Mouse (Mus musculus) left cerebral cortex, adult 2 months (tissue): ENCODE measurements at regions not wholly inside any gene's neighbourhood (a gene's known extent, or its start where the extent isn't known, plus 50 kb on each side); places are given as distances from the start of the nearest gene placed in this dataset.

ENCODE experiments used
- DNase-seq, 2 experiments: peaks; one replicate each; pipeline ENCODE4 v3.0.0; 2021 to 2022; ENCODE audit warnings: low spot score in 2 of 2, mixed read lengths in 1 of 2; ENCODE audit errors: extremely low spot score in 1 of 2
- H3K27ac ChIP-seq: fragments of 200-600 bp; 2 replicates; pipeline ENCODE4 v1.8.1; 2022
- H3K4me3 ChIP-seq: fragments of 200-600 bp; 2 replicates; pipeline ENCODE4 v1.8.1; 2022
- CTCF ChIP-seq: fragments of 200-600 bp; IDR thresholded peaks from 2 replicates; pipeline ENCODE4 v1.8.1; 2022; ENCODE audit warnings: antibody characterized with exemption, mild to moderate bottlenecking, moderate library complexity
- intact Hi-C: fragments of 180-260 bp; cut with DNase I; formaldehyde crosslinking; loops from one replicate; pipeline ENCODE4 v1.15.1; 2025

DNA sequence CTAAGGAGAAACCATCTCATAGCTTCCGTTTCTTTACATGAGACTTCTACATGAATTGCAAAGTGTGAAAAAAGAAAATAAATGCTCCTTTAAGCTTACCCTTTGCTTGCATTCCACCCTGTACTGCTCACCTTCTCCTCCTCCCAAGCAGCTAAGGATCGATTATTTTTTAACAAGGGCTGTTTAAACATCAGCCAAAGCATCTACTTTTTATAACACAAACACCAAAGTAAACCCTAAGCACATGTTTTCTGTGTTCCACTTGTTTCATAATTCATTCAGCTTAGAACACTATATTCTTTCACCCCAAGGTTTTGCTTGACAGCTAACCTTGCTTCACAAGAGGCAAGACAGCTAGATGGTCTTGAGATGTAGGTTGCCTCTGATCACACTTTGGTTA, 129.4 kb upstream of the Tas2r134 start:
- no peak for DNase-seq
- Histone ChIP-seq H3K4me3 (no peak overlapping the region), H3K27ac (no peak overlapping the region)
- intact Hi-C loops: no loop called here
- no peak for TF ChIP-seq CTCF

DNA sequence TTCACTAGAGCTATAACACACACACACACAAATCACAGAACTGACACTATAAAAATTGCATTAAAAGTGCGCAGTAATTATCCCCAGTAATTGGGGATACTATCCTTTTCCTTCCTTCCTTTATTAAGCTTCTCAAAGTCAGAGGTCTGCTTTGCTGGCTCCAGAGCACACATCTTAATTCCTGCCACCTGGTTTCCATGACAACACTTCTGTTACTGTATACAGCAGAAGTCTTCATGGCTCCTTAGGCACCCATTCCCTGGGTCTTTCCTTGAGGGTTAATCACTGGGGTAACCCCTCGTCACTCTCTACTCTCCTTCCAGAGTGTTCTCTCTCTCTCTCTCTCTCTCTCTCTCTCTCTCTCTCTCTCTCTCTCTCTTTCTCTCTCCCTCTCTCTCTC, 153.6 kb upstream of the Tas2r134 start:
- intact Hi-C loops: no loop called here
- H3K4me3 ChIP-seq: no peak overlapping the region
- H3K27ac ChIP-seq: no peak overlapping the region
- no peak for DNase-seq
- no peak for TF ChIP-seq CTCF

DNA sequence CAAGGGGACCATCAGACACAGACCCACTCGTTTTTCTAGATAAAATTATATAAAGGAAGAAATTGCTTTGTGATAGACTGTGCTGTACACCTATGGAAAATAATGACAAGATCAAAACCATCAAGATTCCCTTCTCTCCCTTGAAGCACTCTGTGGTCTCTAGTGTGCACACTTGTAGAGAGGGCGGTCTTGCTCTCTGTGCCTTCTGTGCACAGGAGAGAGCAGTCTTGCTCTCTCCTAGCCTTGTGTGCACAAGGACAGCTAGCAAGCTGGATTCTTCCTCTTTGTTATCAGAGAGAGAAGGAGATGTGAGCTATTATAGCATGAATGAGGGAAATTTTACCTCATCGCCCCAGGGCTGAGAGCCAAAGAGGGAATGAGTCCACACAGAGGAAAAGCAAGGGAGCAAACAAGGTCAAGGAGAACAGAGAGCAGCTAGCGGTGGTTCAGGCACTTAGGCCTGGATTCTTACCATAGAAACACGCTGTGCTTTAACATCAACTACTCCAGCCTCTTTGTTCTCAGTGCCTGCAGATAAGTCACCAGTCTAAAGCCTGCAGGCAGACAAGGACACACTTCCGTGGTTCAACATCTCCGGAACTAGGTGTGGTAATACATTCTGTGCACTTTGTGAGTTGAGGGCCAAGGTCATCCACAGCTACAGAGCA, 160.2 kb upstream of the Tas2r134 start:
- Histone ChIP-seq H3K4me3 (no peak overlapping the region), H3K27ac (no peak overlapping the region)
- no peak for TF ChIP-seq CTCF
- intact Hi-C loops: no loop called here
- DNase-seq: no peak

DNA sequence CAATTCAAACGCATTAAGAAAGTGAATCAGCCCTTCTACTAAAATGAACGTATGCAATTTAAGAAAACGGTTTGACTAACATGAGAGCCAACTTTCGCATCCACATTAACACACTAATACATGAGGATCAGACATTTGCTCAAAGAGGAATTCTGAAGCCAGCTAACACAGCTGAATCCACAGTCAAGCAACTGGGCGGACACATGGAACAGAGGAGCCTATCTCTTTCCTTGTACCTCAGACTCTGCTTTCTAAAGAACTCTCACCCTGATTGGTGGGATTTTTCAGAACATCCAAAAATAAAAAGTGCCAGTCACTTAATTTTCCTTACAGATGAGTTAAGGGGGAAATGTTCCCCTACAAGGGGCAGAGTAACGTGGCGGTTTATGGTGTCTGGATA, 161.3 kb upstream of the Tas2r134 start:
- no peak overlapping the region for H3K4me3 ChIP-seq
- no peak for DNase-seq
- no peak for TF ChIP-seq CTCF
- intact Hi-C loops: no loop called here
- no peak overlapping the region for H3K27ac ChIP-seq

DNA sequence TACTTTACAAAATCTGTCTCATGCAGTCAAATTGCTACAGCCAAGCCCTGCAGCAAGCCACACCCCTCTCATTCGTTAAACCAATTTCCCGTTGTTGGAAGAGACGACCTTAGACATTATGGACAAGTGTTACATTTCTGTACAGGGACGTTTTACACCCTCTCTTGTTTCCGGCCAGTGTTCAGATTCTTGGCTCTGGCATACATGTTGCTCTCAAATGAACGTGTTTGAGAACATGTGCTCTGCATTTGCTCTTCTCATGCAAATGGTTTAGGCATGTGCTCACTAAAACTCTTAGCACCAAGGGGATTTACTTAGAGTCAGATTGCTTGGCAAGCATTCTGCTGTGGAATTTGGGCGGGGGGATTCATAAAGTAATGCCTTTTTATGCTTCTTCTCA, 161.7 kb upstream of the Tas2r134 start:
- H3K27ac ChIP-seq: no peak overlapping the region
- no peak overlapping the region for H3K4me3 ChIP-seq
- intact Hi-C loops: no loop called here
- no peak for TF ChIP-seq CTCF
- DNase-seq: no peak

DNA sequence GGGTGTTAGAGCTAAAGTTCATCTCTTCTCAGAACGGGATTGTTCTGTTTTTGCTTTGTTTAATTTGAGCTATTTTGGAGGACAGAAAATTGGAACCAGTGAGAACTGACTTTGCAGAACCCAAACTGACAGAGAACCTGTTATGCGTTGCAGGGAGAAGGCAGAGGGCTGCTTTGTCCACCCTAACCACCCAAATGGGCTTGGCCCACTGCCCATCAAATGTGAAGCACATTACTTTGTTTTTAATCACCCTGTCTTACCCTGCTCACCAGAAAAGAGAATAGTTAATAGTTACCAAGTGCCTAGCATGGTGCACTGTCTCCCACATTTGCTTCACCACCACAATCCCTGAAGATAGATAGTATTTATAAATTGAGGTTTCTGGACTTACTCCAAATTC, 163.0 kb upstream of the Tas2r134 start:
- Histone ChIP-seq H3K4me3 (no peak overlapping the region), H3K27ac (no peak overlapping the region)
- DNase-seq: no peak
- intact Hi-C loops: loop anchor here (5.0 kb wide), 2 partner anchors 162 to 368 kb away; no protein-coding TSS in a partner anchor
- no peak for TF ChIP-seq CTCF

DNA sequence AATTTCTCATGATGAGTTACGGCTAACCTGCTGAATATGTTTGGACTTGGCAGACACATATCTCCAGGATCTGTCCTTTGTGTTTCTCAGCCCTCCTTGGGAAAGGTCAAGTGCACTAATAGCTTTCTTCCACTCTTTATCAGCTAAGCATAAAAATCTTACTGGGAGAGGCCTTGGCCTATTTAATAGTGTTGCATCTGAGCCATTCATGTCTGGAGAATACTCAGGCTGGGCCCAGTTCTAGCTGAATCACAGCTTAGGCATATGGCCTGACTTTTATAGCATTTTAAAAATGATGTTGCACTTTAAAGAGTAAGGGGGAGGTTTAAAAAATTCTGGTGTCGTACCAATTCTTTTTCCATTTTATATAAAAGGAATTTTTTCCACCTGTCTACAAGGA, 166.4 kb upstream of the Tas2r134 start:
- no peak overlapping the region for H3K4me3 ChIP-seq
- peak overlapping the region; percentile 80 for H3K27ac ChIP-seq
- TF ChIP-seq CTCF: no peak
- no peak for DNase-seq
- intact Hi-C loops: loop anchor here (1.0 to 5.0 kb wide), 4 partner anchors 159 to 371 kb away; no protein-coding TSS in a partner anchor

DNA sequence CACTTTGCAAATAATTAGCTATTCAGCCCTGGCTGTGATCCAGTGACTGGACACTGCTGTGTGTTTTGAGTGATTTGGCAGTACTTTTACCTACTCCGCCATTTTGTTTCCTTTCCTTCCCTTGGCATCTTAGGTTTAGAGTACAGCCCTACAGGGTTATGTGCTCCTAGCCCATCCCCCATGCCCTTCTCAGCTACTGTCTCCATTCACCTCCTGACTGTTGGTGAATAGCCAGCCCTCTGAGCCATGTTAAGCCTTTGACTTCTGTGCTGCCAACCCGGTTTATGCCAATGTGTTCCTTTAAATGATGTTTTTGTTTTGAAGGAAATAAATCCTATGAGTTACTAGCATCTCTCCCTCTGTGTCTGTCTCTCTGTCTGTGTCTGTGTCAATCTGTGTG, 167.8 kb upstream of the Tas2r134 start:
- no peak for TF ChIP-seq CTCF
- DNase-seq: no peak
- Histone ChIP-seq H3K27ac (no peak overlapping the region), H3K4me3 (no peak overlapping the region)
- intact Hi-C loops: loop anchor here (5.0 kb wide), 1 partner anchor 77 kb away; no protein-coding TSS in a partner anchor

DNA sequence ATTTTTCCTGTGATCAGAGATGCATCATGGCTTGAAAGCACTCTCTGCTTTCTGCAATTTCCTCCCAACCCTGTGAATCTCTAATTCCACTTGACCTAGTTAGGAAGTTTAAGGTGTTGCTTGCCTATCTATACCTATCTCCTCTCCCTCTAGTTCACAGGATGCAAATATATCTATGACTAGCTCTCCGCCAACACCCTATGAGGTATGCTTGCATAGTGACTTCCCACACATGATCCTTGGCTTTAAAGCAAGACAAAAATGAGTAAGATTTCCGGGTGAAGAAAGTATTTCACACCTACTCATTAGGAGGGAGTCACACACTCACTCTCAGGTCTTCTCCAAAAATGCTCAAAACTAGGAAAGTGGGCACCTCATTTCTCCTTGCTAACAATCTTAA, 169.6 kb upstream of the Tas2r134 start:
- no peak for DNase-seq
- intact Hi-C loops: loop anchor here (5.0 kb wide), 1 partner anchor 75 kb away; no protein-coding TSS in a partner anchor

DNA sequence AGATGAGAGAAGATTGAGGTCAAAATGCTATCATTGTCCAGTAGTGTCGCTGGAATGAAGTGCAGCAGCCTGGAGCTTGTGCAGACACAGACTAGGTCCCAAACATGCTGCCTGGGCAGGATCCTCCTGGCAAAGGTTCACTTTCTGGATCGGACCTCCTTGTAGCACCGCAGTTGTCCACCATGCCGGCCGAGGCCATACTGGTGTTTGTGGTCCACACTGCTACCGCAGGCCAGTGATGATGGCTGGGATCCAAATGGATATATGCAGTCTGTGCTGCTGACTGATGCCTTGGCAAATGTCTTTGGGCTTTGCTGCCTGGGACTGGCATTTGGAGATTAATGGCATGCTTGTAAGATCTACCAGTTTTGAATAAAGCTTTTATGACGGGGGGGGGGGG, 174.5 kb upstream of the Tas2r134 start:
- no peak for DNase-seq
- TF ChIP-seq CTCF: no peak
- Histone ChIP-seq H3K27ac (no peak overlapping the region), H3K4me3 (no peak overlapping the region)
- intact Hi-C loops: no loop called here

More for the DNA sequence above, 169.6 kb upstream of the Tas2r134 start:
- TF ChIP-seq CTCF: no peak
- Histone ChIP-seq H3K4me3 (no peak overlapping the region), H3K27ac (peak overlapping the region; percentile 45; the same call in 1 of the 2 replicates)

DNA sequence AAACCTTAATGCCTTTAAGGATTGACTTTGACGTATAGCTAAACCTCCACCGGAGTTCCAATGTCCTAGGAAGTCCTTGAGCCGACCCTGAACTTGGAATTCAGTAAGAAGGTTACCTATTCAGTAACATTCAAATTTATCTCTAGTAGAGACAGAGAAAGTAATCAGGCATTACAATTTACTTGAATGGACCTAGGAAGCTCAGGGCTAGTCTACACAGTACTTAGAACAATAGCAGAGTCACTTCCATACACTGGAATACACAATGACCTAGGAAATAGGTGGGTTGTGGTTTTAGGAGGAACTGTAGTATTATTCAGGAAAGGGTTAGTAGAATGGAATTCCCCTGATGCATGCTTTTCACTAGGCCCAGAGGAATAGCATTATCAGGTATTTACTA, 179.2 kb upstream of the Tas2r134 start:
- TF ChIP-seq CTCF: no peak
- Histone ChIP-seq H3K27ac (no peak overlapping the region), H3K4me3 (no peak overlapping the region)
- intact Hi-C loops: no loop called here
- no peak for DNase-seq

DNA sequence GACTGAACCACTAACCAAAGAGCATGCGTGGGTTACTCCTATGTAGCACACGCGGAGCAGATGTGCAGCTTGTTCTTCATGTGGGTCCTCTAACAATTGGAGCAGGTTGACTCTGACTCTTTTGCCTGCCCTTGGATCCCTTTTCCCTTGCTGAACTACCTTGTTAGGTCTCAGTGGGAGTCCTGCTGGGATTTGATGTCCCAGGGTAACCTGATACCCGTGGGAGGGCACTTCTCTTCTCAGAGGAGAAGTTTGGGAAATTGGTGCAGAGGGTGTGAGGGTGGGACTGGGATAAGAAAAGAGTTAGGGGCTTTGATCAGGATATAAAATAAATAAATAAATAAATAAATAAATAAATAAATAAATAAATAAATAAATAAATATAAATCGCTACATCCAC, 179.7 kb upstream of the Tas2r134 start:
- intact Hi-C loops: no loop called here
- DNase-seq: no peak
- TF ChIP-seq CTCF: no peak
- Histone ChIP-seq H3K4me3 (no peak overlapping the region), H3K27ac (no peak overlapping the region)

DNA sequence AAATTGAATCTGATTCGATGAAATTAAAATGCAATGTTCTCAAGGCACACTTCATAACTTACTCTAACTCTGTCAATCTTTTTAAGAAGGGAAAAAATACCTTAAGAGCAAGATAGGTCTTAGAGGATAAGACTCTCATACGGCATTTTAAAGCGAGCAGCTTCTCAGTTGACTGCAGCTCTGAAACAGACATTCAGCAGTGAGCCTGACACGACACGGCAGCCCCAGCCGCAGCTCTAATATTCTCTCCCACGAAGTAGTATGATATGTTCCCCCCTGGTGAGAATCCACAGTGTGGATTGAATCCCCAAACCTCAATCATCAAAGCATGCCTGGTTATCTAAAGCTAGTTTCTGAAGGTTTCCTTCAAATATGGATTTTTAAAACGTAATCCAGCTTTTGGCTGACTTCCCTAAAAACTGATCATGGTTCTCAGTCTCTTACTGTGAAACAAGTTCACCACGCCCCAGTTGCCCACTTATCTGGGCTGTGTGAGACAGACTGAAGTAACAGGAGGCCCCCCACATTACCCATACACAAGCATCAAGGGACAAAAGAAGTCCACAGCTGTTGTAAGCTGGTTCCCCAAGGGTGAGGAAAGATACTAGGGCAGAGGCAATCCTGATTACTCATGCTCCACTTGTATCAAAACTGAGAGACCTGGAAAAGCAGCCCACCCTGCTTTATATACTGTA, 182.8 kb upstream of the Tas2r134 start:
- no peak overlapping the region for H3K4me3 ChIP-seq
- DNase-seq: no peak
- H3K27ac ChIP-seq: no peak overlapping the region
- TF ChIP-seq CTCF: no peak
- intact Hi-C loops: no loop called here
